Mouse (Mus musculus) kidney, adult 2 months (tissue): ENCODE measurements around the gene Hsd11b1. TPM values are rescaled to one million over a fixed set of nuclear protein-coding genes. Genes with fewer than 3 reads are reported as not detected.

Source experiments
- DNase-seq: peaks from one replicate; pipeline ENCODE4 v3.0.0; 2021
- H3K27ac ChIP-seq: fragments of 200-500 bp; 2 replicates; pipeline ENCODE4 v1.5.1; 2012; ENCODE audit warnings: low read depth, low read length, control low read depth, inconsistent platforms; ENCODE audit not compliant: insufficient read depth
- H3K27me3 ChIP-seq: fragments of 200-500 bp; replicated peaks from 2 replicates; pipeline ENCODE4 v1.6.1; 2012; ENCODE audit warnings: mild to moderate bottlenecking, moderate library complexity, low read length, inconsistent platforms; ENCODE audit not compliant: control insufficient read depth, insufficient read depth
- H3K36me3 ChIP-seq: fragments of 200-500 bp; 2 replicates; pipeline ENCODE4 v1.6.1; 2012; ENCODE audit warnings: mild to moderate bottlenecking, moderate library complexity, low read length, inconsistent platforms; ENCODE audit not compliant: control insufficient read depth, insufficient read depth
- H3K4me1 ChIP-seq: fragments of 200-500 bp; 2 replicates; pipeline ENCODE4 v1.6.1; 2011; ENCODE audit warnings: low read length; ENCODE audit not compliant: control insufficient read depth, insufficient read depth
- H3K4me3 ChIP-seq: fragments of 200-500 bp; 2 replicates; pipeline ENCODE4 v1.5.1; 2011; ENCODE audit warnings: mild to moderate bottlenecking, low read depth, low read length, control low read depth; ENCODE audit not compliant: insufficient read depth
- CTCF ChIP-seq: fragments of 200-500 bp; conservative IDR thresholded peaks from 2 replicates; pipeline ENCODE4 v1.5.1; 2011; ENCODE audit warnings: low read depth, mild to moderate bottlenecking, control low read depth, low read length, moderate library complexity, mixed read lengths; ENCODE audit not compliant: insufficient read depth, insufficient read length
- POLR2A ChIP-seq: fragments of 200-500 bp; IDR thresholded peaks from one replicate; pipeline ENCODE4 v1.6.1; 2011; ENCODE audit warnings: low read depth, low read length, control low read depth
- WGBS: fragments of 180-500 bp; shearing (Covaris S2); methylation state at CpG from one replicate; pipeline ENCODE4 v1.1.7; 2018; 5-methylcytosine and 5-hydroxymethylcytosine counted together
- polyA plus RNA-seq: library from polyadenylated mRNA; depleted of rRNA; stranded (reverse); fragments of >200 nt; gene quantifications from 2 replicates; pipeline ENCODE4 v1.2.3, GENCODE M21; 2012

Gene Hsd11b1
- polyA plus RNA-seq, 1 experiment: 136 TPM

DNA sequence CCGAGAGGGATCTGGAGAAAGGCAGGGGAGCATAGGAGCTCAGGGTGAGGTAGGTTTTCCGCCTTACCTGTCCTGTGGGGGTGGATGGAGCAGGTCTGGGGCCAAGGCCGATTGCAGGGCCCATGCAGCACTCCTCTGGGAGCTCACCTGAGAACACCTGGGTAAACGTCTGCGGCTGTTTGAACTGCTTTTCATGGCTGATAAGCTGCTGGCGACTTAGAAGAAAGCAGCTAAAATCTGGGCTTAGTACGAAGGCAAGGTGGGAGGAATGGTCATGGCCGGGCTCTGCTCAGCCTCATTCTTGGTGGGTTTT lies 38.2 kb upstream of the Hsd11b1 start:
- TF ChIP-seq CTCF: no peak
- TF ChIP-seq POLR2A: no peak
- no peak overlapping the region for H3K4me3 ChIP-seq

DNA sequence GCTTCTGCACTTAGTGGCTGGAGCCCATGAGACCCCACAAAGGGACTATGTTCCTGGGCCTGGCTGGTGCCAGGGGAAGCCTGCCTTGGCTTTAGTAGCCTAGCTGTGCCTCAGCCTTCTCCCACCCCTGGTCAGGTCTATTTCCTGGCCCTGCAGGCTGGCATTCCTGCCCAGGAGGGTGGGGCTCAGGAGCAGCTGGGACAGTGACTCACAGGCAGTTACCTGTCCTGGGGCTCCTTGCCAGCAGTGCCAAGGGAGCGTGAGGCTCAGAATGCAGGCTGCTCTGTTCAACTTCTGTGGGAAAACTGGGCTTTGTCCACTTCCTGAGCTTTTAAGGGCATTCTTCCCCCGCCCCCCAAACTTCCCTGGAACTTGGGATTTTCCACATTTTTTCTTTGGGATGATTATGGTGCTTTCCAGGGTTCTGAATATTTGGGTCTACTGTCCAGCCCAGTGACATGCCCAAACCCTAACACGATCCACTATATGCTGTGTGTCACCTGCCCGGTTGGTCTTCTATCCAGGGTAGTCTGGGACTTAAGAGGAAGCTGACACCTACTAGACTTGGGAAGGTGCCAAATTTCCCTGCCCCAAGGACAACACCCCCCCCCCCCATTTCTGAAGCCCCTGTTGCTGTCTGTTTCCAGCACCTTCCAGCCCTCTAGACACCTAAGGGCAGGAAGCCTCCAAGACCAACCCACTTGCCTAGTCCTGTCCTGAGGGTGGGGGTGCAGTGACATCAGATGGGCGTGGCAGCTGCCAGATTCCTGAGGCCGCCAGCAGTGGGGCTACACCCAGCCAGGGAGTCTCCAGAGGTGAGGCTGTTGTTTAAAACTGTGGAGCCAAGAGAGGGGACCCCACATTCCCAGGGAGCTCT lies 37.6 kb upstream of the Hsd11b1 start:
- no peak for DNase-seq
- 64% methylated on average over 6 of the region's 6 CpGs for WGBS
- Histone ChIP-seq H3K27ac (no peak overlapping the region), H3K36me3 (no peaks in the 10 kb centered on the region), H3K4me3 (no peak overlapping the region), H3K27me3 (no peaks in the 10 kb centered on the region), H3K4me1 (no peaks in the 10 kb centered on the region)
- TF ChIP-seq CTCF: no peak
- no peak for TF ChIP-seq POLR2A

More for the DNA sequence above, 38.2 kb upstream of the Hsd11b1 start:
- H3K27me3 ChIP-seq: no peaks in the 10 kb centered on the region
- no peak for DNase-seq
- H3K27ac ChIP-seq: no peak overlapping the region
- no peaks in the 10 kb centered on the region for H3K36me3 ChIP-seq
- no peaks in the 10 kb centered on the region for H3K4me1 ChIP-seq
- 74% methylated on average over 8 of the region's 8 CpGs for WGBS

DNA sequence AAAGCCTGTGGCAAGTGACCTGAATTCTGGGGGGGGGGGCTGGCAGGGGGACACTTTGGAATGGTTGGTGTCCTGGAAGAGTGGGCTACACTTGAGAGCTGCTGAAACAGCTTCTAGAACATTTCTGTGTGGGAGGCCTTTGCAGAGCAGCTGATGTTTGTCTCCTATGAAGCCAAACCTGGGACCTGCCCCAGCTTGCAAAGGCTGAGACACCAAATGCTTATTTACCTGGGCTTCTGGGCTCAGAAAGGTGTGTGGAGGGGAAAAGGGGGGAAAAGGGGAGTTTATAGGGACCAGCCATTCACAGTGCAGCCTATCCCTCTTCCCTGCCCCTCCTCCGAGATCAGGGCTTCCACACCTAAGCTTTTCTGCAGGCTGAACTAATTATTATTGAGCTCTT lies 36.1 kb upstream of the Hsd11b1 start:
- H3K4me1 ChIP-seq: no peaks in the 10 kb centered on the region
- H3K4me3 ChIP-seq: no peak overlapping the region
- no peak for DNase-seq
- H3K36me3 ChIP-seq: no peaks in the 10 kb centered on the region
- H3K27ac ChIP-seq: no peak overlapping the region
- TF ChIP-seq CTCF (no peak), POLR2A (no peak)
- no peaks in the 10 kb centered on the region for H3K27me3 ChIP-seq
- 69% methylated on average over 1 of the region's 1 CpGs for WGBS

DNA sequence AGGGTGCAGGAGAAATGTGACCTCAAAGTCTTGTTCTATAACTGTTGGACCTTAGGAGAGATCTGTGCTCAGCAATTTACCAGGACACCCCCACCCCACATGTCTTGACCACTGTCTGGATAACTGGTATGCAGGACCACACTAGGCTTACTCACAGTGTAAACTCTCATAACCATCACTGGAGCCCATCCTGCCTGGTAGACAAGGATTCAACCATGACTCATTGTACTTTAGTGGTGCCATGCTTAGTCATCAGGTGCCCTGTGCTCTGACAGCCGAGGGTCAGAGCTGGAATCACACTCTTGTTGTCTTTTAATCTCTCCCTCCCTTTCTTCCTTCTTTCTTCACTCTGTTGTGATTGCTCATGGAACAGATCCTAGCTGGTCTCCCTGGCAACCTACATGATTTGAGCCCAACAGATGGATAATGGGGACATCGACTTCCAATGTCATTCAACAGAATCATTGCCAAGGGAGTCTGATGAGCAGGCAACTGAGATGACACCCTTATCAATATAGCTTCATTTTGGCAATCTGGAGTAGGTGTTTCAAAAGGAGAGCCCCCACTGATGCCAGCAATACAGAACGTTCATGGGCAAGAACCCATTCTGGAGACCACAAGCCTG lies 34.4 kb upstream of the Hsd11b1 start:
- Histone ChIP-seq H3K27ac (no peak overlapping the region), H3K4me1 (no peaks in the 10 kb centered on the region), H3K27me3 (no peaks in the 10 kb centered on the region), H3K4me3 (no peak overlapping the region), H3K36me3 (no peaks in the 10 kb centered on the region)
- TF ChIP-seq POLR2A (no peak), CTCF (no peak)
- DNase-seq: no peak
- WGBS: 82% methylated on average over 3 of the region's 3 CpGs

DNA sequence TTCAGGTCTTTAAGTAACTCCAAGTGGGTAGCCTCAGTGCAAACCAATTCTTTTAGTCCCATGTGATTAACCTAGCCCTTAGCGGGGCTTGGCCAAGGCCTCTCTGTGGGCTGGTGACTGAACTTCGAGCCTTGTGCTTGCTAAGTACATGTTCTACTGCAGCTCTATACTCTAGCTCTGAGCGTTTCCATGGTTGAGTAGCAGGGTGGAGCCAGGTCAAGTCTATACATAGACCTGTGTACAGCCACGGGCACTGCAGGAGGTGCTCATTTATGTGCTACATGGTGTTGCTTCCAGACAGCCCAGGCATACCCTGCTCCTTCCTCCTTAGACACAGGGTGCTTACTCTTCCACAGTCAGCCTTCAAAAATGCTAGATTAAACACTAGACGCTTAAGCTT lies 32.0 kb upstream of the Hsd11b1 start:
- TF ChIP-seq CTCF (no peak), POLR2A (no peak)
- WGBS: 73% methylated on average over 5 of the region's 5 CpGs
- Histone ChIP-seq H3K4me1 (no peaks in the 10 kb centered on the region), H3K27ac (no peak overlapping the region), H3K36me3 (no peaks in the 10 kb centered on the region), H3K27me3 (no peaks in the 10 kb centered on the region), H3K4me3 (no peak overlapping the region)
- no peak for DNase-seq

DNA sequence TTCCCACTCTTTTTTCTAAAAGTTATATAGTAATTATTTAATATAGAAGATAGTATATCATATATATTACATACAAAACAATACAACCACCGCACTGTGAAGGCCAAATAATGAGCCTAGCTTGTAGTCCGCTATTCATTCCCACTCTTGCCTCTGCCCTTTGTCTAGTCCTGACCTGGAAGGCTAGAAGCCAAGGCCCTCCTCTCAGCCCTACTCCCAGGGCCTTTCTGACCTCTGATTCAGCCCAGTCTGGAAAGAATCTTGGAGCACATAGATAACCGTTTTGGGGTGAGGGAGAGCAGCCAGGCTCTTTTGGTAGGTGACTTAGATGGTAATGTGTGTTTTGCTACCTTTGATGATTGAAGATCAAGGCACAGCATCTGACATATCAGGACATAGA lies 30.1 kb upstream of the Hsd11b1 start:
- Histone ChIP-seq H3K4me3 (no peak overlapping the region), H3K36me3 (no peaks in the 10 kb centered on the region), H3K4me1 (peaks cover 5% of the 10 kb centered on the region; the same call in 1 of the 2 replicates), H3K27ac (no peak overlapping the region), H3K27me3 (no peaks in the 10 kb centered on the region)
- 49% methylated on average over 3 of the region's 3 CpGs for WGBS
- no peak for TF ChIP-seq CTCF
- TF ChIP-seq POLR2A: no peak
- peak; percentile 52 for DNase-seq

DNA sequence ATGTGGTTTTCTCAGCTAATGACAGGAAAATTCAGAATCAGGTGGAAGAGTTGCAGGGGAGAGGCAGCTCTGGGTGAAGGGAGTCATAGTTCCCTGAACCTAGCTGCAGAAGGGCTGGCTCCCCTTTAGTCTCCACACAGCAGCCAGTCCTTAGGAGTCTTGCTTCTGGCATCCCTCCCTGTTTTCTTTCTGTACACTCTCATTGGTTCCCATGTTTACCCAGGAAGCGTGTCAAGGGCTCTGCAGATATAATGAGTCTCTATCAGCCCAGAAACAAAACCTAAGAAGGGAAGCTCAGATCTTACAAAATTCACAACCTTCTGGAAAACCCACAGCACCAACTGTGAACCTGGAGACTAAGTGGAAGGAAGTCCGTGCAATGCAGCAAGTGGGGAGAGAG lies 29.2 kb upstream of the Hsd11b1 start:
- no peak for DNase-seq
- no peak for TF ChIP-seq CTCF
- TF ChIP-seq POLR2A: no peak

More for the DNA sequence above, 29.2 kb upstream of the Hsd11b1 start:
- peaks cover 5% of the 10 kb centered on the region; the same call in 1 of the 2 replicates for H3K4me1 ChIP-seq
- no peak overlapping the region for H3K27ac ChIP-seq
- 70% methylated on average over 2 of the region's 2 CpGs for WGBS
- H3K4me3 ChIP-seq: no peak overlapping the region
- no peaks in the 10 kb centered on the region for H3K27me3 ChIP-seq
- H3K36me3 ChIP-seq: no peaks in the 10 kb centered on the region
